Mouse (Mus musculus) T-helper 2 cell (primary cell): ENCODE data around the gene Olfr577.

Source experiments
- in situ Hi-C: fragments of 300-600 bp; cut with MboI, MseI; formaldehyde crosslinking; loops from one replicate; pipeline ENCODE4 v1.15.1; 2025; ENCODE audit warnings: high pct_unique_total_duplicates

Olfr577 gene

DNA sequence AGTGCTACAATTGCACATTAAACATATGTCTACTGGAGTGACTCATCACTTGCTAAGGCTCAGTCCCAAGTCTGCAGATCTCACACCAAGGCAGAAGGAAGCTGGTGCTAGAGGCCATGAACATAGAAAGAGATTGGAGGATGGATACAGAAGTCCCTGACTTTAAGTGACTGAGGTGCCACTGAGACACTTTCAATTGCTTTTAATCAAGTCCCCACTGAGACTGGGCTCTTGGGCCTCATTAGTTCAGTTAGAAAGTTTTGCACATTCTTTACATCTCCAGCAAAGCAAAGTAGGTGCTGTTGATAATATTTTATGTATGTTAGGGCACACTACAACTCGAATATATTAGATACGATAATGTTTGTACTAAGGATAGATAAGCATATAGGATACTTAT is at the start of gene Olfr577:
TSS of gene Olfr577 (minus strand) at position 101 of the 400 bp plus-strand sequence.
- in situ Hi-C loops = no loop called here

- in situ Hi-C loops = no loop called here
Observed at GRCm38 (mm10) chr7:102989224-102989623, 13.5 kb upstream of the Olfr577 start, which contains the start of gene Olfr578. Gene Olfr578, minus strand, starts transcription at chr7:102989324.

DNA sequence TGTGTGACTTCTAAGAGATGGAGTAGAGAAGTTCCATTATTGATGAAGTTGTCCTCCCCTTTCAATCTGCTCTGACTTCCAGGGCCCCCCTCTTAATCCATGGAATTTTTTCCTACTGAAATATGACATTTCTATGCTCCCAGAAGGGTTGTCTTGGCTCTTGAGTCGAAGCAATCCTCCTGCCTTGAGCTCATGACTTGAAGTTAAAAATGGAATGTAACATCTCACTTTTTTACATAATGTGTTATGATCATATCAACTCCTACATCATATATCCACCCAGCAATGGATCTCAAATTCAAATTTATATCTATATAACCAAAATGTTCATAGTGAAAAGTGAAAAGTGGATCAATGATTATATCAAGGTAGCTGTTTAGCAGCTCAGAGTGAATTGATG is 1.3 kb downstream of the Olfr577 start:
- in situ Hi-C loops = no loop called here

- in situ Hi-C loops = no loop called here
Observed at GRCm38 (mm10) chr7:102962360-102962759, 13.4 kb downstream of the Olfr577 start, which contains the start of gene Olfr576. Gene Olfr576, plus strand, starts transcription at chr7:102962660.

- in situ Hi-C loops = no loop called here
Observed at GRCm38 (mm10) chr7:102958593-102958992, 17.1 kb downstream of the Olfr577 start, which contains the start of gene Olfr575. Gene Olfr575, minus strand, starts transcription at chr7:102958775.

DNA sequence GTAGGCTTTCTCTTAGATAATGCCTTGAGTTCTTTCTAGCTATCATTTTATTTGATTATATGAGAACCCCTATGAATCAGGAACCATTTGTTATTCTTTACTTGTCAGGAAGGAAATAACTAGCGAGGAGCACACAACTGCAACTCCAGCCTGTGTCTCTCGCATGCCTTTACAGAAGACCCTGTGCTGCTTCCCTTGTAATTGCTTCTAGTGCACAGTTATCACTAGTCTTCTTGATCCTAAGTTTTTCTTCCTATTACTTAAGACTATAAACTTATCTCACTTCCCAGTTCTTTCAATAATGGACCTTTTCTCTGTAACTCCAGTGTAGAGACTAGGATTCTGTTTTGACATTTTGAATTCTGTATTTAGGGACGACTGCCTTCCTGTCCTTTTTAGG is 17.6 kb downstream of the Olfr577 start:
- in situ Hi-C loops = no loop called here

DNA sequence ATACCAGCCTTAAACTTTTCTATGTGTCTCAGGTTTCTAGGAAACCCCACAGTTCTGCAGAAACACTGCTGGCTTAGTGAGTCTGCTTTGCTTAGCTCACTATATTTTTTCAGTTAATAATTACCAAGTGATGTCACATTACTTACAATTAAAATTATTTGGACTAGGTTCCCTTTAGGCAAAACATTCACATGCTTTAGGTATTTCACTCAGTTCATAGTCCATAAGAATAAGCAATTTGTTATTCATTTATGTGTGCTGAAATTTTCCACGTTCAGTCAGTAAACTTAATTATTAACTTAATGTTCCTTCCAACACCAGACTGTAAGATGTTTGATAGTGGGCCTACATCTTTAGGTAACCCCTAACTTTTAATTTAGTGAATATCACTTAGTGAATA is 25.0 kb downstream of the Olfr577 start:
- in situ Hi-C loops = no loop called here

DNA sequence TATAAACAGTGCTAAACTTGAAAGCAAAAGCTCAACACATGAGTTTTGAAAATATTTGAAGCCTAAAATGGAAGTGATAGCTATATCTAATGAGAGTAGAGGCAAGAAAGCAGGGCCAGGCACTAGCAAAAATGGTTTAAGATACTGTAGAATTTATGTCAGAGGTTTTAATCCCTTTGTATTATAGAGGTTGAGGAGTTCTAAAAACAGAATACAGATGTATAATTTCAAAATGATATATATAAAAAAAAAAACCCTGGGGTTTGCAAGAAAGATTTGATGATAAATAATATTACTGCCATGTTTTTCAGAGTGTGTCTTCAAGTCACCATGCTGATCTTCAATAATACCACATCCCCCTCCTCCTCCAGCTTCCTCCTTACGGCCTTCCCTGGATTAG is 27.6 kb downstream of the Olfr577 start, which contains the start of gene Olfr574:
TSS of gene Olfr574 (plus strand) at position 301 of the 400 bp plus-strand sequence.
- in situ Hi-C loops = loop anchor here (10.0 kb wide), 1 partner anchor 1567 kb away; no protein-coding TSS in a partner anchor

DNA sequence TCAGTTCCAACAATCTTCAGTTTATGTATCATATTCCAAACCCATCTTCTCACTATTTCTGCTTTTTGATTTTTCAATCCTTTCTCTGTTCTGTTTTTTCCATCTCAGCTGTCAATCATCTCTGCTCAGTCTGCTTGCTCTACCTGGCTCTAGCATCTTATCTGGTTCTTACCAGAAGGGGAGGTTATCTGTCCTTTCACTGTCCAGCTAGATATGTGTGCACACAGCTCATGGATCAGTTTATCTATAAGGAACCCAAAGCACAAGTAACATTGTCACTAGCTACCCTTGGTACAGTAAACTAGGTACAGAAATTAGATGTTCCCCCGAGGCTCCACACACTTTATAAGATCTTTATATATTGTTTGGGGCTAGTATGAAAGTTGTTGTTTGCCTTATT is 32.3 kb downstream of the Olfr577 start:
- in situ Hi-C loops = loop anchor here (10.0 kb wide), 1 partner anchor 1571 kb away; no protein-coding TSS in a partner anchor

GRCm38 (mm10) chr7:102942475-102942874 is 33.3 kb downstream of the Olfr577 start, which contains the start of gene Olfr573-ps1:
Gene Olfr573-ps1, minus strand, starts transcription at chr7:102942575.
- in situ Hi-C loops = loop anchor here (10.0 kb wide), 1 partner anchor 1572 kb away; no protein-coding TSS in a partner anchor

- in situ Hi-C loops = no loop called here
Observed at GRCm38 (mm10) chr7:102927105-102927504, 48.6 kb downstream of the Olfr577 start.

DNA sequence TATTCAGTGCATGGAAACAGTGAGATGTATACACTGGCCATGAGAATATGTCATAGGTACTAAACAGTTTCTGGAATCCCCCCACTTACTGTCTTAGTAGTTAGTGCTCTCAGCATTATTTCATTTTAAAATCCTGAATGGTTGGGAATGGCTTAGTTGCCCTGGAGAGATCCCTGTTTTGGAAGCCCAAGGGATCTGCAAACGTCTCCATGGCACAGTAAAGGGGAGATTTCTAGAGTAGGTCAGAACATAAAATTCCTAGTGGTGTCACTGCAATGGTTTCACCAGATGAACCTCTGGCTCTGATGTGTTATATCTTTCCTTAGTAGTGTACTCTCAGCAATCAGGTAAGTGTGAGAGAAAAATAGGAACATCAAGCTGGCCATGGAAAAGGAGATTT is 51.6 kb downstream of the Olfr577 start, which contains the start of gene Olfr572:
TSS of gene Olfr572 (plus strand) at position 301 of the 400 bp plus-strand sequence.
- in situ Hi-C loops = no loop called here
